Mouse (Mus musculus) heart, embryonic 15.5 days (tissue): ENCODE results near the gene Ptpdc1. TPM values are rescaled to one million over a fixed set of nuclear protein-coding genes. Genes with fewer than 3 reads are reported as not detected.
A peak's percentile ranks its signal among the peaks of the same experiment; 100 is the strongest.

ENCODE experiments used
- ATAC-seq: fragments of 200-750 bp; cut with Nextera tagmentation; replicated peaks from 2 replicates; pipeline ENCODE4 v1.8.0; 2017; ENCODE audit warnings: low read depth, moderate TSS enrichment; ENCODE audit not compliant: insufficient number of reproducible peaks, insufficient read depth, low FRiP score
- H3K27ac ChIP-seq: fragments of 300-500 bp; sonication (generic); 2 replicates; pipeline ENCODE4 v1.5.1; 2015; ENCODE audit warnings: mild to moderate bottlenecking, inconsistent platforms
- H3K27me3 ChIP-seq: fragments of 300-500 bp; sonication (generic); 2 replicates; pipeline ENCODE4 v1.6.1; 2015; ENCODE audit warnings: inconsistent platforms
- H3K36me3 ChIP-seq: fragments of 300-500 bp; sonication (generic); 2 replicates; pipeline ENCODE4 v1.6.1; 2015; ENCODE audit warnings: mild to moderate bottlenecking, inconsistent platforms
- H3K4me1 ChIP-seq: fragments of 300-500 bp; sonication (generic); replicated peaks from 2 replicates; pipeline ENCODE4 v1.6.1; 2015; ENCODE audit warnings: inconsistent platforms
- H3K4me2 ChIP-seq: fragments of 300-500 bp; sonication (generic); 2 replicates; pipeline ENCODE4 v1.6.1; 2015; ENCODE audit warnings: inconsistent platforms, mild to moderate bottlenecking, moderate library complexity
- H3K4me3 ChIP-seq: fragments of 300-500 bp; sonication (generic); 2 replicates; pipeline ENCODE4 v1.5.1; 2015; ENCODE audit warnings: mild to moderate bottlenecking, inconsistent platforms
- H3K9ac ChIP-seq: fragments of 300-500 bp; sonication (generic); 2 replicates; pipeline ENCODE4 v1.6.1; 2015; ENCODE audit warnings: mild to moderate bottlenecking, inconsistent platforms
- H3K9me3 ChIP-seq: fragments of 300-500 bp; sonication (generic); replicated peaks from 2 replicates; pipeline ENCODE4 v1.6.1; 2016; ENCODE audit warnings: inconsistent platforms
- WGBS: fragments of 180-500 bp; shearing (Covaris S2); methylation state at CpG from one replicate; pipeline ENCODE4 v1.1.7; 2015; ENCODE audit warnings: mixed read lengths; 5-methylcytosine and 5-hydroxymethylcytosine counted together
- polyA plus RNA-seq: library from polyadenylated mRNA; unstranded; fragments of >200 nt; fragmentation: Nextera tagmentation; extraction: Ambion mirVana; gene quantifications from 2 replicates; pipeline ENCODE4 v1.2.1, GENCODE M21; 2015

The Ptpdc1 gene
- polyA plus RNA-seq, 1 experiment from 2014 or later: 4.6 TPM

DNA sequence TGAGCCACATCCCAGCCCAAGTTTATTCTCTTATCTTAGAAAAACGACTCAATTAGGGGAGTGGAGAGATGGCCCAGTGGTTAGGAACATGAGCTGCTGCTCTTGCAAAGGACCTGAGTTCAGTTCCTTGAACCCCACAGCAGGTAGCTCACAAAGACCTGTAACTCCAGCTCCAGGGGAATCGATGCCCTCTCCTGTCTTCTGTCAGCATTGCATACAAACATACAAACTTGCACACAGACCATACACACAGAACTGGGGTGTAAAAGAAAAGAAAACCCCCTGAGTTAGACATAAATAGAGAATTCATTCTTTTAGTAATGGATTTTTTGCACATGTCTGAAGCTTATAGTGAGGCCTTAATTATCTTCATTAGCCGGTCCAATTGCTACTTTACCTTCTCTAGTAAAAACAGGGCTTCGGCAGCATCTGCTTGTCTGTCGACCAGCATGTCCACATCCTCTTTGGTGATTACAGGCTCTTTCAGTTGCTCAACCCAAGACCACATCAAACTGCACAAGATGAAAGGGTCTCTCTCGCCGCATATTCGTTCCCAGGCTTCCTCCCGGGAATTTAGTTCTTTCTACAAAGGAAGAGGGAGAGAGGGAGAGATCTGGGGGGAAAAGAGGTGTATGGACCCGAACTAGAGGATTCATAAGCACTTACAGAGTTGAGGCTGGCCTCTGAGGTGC lies 42.6 kb downstream of the Ptpdc1 start:
- H3K27me3 ChIP-seq: no peaks in the 10 kb centered on the region
- ATAC-seq: no peak
- H3K9ac ChIP-seq: no peak overlapping the region
- H3K27ac ChIP-seq: no peak overlapping the region
- WGBS: 68% methylated on average over 10 of the region's 10 CpGs
- no peak overlapping the region for H3K4me2 ChIP-seq
- H3K4me1 ChIP-seq: peaks cover 8% of the 10 kb centered on the region
- H3K36me3 ChIP-seq: peaks cover 3% of the 10 kb centered on the region; the same call in 1 of the 2 replicates
- H3K9me3 ChIP-seq: no peaks in the 10 kb centered on the region
- no peak overlapping the region for H3K4me3 ChIP-seq

DNA sequence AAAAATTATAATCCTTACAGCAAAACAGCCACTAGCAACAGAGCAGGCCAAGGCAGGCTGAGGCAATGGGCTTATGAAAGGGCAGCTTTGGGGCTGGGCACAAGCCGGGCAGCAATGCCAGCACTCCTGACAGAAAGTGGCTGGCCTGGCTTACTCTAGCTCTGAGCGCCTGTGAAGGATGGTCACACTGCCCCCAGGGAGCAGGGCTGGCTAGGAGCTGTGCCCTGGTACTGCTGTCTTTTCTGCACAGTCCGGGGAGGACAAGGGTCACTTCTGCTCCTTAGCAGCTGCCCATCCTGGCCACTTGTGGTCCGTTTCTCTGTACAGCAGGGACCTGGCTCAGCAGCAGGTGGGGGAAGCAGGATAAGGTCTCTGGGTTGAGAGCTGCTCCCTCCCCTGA lies 46.8 kb downstream of the Ptpdc1 start:
- Histone ChIP-seq H3K36me3 (no peaks in the 10 kb centered on the region), H3K27me3 (no peaks in the 10 kb centered on the region), H3K4me2 (no peak overlapping the region), H3K4me1 (peaks cover 29% of the 10 kb centered on the region), H3K4me3 (no peak overlapping the region), H3K9me3 (no peaks in the 10 kb centered on the region), H3K9ac (no peak overlapping the region), H3K27ac (no peak overlapping the region)
- WGBS: 75% methylated on average over 4 of the region's 4 CpGs
- no peak for ATAC-seq

DNA sequence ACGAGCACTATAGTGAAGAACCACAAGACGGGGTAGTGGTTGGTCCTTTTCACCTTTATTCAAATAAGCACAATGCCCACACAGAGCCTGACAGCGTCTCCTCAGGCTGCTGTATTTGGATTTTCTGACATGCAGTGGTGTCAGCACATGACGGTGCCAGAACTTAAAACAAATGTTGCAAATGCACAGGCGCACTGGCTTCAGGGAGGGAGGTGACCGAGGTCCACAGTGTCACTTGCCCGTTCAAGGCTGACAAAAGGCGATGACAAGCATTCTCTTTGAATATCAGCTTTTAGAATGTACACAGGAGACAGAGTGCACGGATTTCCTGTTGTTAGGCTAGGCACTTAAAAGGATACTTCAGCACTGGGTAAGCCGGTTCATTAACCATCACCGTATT lies 47.6 kb downstream of the Ptpdc1 start:
- Histone ChIP-seq H3K9me3 (no peaks in the 10 kb centered on the region), H3K27me3 (no peaks in the 10 kb centered on the region), H3K9ac (no peak overlapping the region), H3K27ac (no peak overlapping the region; the same call in 1 of the 2 replicates), H3K4me1 (peaks cover 33% of the 10 kb centered on the region), H3K4me2 (peak overlapping the region; percentile 18; the same call in 1 of the 2 replicates), H3K36me3 (no peaks in the 10 kb centered on the region), H3K4me3 (no peak overlapping the region)
- ATAC-seq: no peak
- 29% methylated on average over 11 of the region's 11 CpGs for WGBS

DNA sequence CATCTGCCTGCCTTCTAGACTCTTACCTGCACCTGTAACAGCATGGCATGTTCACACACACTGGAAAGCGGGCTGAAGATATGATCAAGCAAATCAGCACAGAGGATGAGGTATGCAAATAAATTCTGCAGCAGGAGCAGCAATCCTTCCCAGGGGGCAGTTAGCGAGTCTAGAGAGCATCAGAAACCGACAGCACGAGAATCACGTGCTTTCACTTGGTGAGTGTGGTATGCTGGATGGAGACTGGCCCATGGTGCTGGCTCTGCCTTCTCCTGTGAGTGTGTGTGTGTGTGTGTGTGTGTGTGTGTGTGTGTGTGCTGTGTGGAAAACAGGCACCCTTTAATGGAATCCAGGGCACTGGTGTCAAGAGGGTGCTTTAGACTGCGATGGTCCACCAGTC lies 48.5 kb downstream of the Ptpdc1 start:
- H3K4me2 ChIP-seq: no peak overlapping the region

DNA sequence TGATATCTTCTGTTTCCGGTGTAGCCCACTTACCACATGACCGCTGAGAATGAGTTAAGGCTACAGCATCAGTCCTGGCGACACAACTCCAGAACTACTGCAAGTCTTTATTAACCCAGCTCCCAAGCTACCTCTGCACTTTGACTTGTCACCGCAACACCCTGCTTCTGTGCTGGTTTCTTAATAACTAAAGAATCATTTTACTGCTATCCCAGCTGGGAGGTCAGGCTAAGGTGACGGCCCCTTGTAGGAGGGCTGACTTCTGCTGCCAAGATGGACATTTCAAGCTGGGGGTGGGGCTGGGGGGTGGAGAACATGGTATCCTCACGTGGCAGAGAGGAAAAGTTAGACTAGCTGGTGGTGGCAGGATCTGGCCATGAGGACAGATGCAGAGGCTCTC lies 50.7 kb downstream of the Ptpdc1 start:
- Histone ChIP-seq H3K4me3 (no peak overlapping the region), H3K9me3 (no peaks in the 10 kb centered on the region), H3K4me1 (peaks cover 33% of the 10 kb centered on the region), H3K4me2 (no peak overlapping the region), H3K36me3 (no peaks in the 10 kb centered on the region), H3K27ac (no peak overlapping the region), H3K9ac (no peak overlapping the region), H3K27me3 (no peaks in the 10 kb centered on the region)
- no peak for ATAC-seq
- WGBS: 67% methylated on average over 6 of the region's 6 CpGs

More for the DNA sequence above, 48.5 kb downstream of the Ptpdc1 start:
- ATAC-seq: 0 out of 2 replicates have a peak, but pooled peaks have one; percentile 39
- 60% methylated on average over 6 of the region's 6 CpGs for WGBS
- Histone ChIP-seq H3K36me3 (no peaks in the 10 kb centered on the region), H3K4me3 (no peak overlapping the region), H3K9ac (no peak overlapping the region), H3K4me1 (peaks cover 33% of the 10 kb centered on the region), H3K9me3 (no peaks in the 10 kb centered on the region), H3K27me3 (no peaks in the 10 kb centered on the region), H3K27ac (no peak overlapping the region)

DNA sequence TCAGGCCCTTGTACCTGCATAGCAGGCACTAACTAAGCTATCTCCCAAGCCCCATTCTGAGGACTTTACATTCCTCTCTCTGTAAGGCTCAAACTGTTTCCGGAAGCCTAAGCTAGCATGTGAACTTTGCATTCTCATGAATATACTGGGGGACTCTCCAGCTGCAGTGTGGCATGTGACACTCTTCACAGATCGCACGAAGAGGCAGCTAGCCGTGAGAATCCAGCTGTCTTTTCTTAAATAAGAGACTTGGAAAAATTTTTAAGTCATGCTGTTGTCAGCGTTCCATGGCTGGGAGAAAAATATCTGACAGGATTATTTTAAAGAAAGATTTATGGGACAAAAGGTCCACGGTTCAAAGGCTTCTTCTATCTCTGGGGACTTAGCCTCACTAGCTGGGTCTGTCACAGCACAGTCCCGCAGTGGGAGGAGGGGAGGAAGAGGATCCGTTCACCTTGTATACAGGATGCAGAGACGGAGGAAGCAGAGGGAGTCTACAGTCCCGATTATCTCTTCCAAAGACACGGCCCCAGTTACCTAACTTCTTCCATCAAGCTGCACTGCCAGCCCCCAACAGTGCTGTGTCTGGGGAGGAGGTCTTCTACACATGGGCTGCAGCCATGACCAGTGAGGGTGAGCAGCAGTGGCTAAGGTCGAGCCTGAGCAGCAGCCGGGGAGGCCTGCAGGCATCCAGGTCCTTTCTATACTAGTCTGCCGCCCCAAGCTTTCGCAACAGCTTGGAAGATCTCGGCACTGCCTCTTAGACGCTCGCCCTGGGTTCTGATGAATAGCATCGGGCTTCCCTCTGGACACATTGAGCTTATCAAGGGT lies 51.7 kb downstream of the Ptpdc1 start:
- Histone ChIP-seq H3K9ac (no peak overlapping the region), H3K27ac (peak overlapping the region; percentile 36), H3K4me3 (no peak overlapping the region), H3K4me1 (peaks cover 36% of the 10 kb centered on the region), H3K27me3 (no peaks in the 10 kb centered on the region), H3K36me3 (no peaks in the 10 kb centered on the region), H3K4me2 (peak overlapping the region; percentile 27; the same call in 1 of the 2 replicates), H3K9me3 (no peaks in the 10 kb centered on the region)
- WGBS: 35% methylated on average over 19 of the region's 19 CpGs
- ATAC-seq: no peak; the same call in 1 of the 2 replicates

DNA sequence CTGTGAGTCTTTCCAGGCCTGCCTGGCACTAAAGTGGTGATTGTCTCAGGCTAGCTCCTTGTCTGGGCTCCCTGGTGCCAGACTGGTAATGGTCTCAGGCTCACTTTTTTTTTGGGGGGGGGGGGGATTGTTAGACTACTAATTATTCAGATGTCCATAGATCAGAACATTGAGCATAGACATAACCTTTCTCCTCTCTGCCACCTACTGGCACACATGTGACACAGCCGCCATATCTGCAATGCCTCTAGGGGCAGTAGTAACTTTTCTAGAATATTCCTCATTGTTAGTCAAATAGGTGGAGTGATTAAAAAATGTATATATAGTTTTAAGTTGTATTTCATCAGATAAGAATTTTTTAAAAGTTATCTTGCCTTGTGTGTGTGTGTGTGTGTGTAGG lies 53.3 kb downstream of the Ptpdc1 start:
- ATAC-seq: no peak
- no peak overlapping the region for H3K27ac ChIP-seq
- H3K27me3 ChIP-seq: no peaks in the 10 kb centered on the region
- H3K9me3 ChIP-seq: no peaks in the 10 kb centered on the region
- no peak overlapping the region for H3K9ac ChIP-seq
- no peaks in the 10 kb centered on the region for H3K36me3 ChIP-seq
- WGBS: 39% methylated on average over 1 of the region's 1 CpGs
- peaks cover 24% of the 10 kb centered on the region for H3K4me1 ChIP-seq
- no peak overlapping the region for H3K4me3 ChIP-seq
- no peak overlapping the region for H3K4me2 ChIP-seq

DNA sequence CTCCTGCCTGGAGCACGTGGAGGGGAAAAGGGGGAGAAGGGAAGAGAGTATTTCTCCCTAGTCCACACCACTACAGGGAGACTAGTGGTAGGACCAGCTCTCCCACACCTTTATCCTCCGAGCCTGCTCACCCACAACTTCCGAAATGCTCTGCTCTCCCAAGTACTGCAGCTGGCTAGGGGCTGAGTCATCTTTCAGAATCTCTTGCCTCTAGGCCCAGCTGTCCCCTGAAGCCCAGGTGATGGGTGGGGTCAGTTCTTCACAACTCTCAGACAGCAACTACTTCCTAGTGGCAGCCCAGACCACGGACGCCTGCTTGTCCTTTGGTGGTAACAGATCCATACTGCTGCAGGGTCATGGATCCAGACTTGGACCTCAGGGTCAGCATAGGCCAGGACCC lies 54.2 kb downstream of the Ptpdc1 start:
- WGBS: 72% methylated on average over 5 of the region's 5 CpGs
- Histone ChIP-seq H3K36me3 (no peaks in the 10 kb centered on the region), H3K27ac (no peak overlapping the region), H3K4me2 (no peak overlapping the region), H3K4me3 (no peak overlapping the region), H3K9me3 (no peaks in the 10 kb centered on the region), H3K27me3 (no peaks in the 10 kb centered on the region), H3K9ac (no peak overlapping the region), H3K4me1 (peaks cover 23% of the 10 kb centered on the region)
- no peak for ATAC-seq

DNA sequence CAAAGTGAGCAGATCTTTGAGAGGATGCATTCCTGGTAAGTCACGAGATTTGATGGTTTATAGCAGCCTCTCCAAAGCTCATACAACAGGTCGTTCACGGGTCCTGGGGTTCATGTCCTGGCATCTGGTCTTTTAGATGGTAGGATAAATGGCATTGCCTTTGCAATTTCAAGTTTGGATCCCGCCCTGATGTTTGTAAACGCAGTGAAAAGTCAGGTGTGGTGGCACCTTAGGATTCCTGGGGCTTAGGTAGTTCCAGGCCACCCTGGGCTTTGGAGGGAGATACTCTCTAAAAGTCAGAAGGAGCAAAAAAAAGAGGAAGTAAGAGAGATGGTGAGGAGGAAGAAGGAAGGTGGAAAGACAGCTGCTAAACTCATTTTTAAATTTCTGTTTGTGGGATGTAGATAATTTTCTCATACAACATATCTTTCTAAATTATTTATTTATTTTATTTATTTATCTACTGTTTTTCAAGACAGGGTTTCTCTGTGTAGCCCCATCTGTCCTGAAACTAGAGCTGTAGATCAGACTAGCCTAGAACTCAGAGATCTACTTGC lies 55.8 kb downstream of the Ptpdc1 start:
- Histone ChIP-seq H3K27me3 (no peaks in the 10 kb centered on the region), H3K36me3 (no peaks in the 10 kb centered on the region), H3K9ac (no peak overlapping the region), H3K9me3 (no peaks in the 10 kb centered on the region), H3K4me3 (no peak overlapping the region), H3K4me1 (peaks cover 29% of the 10 kb centered on the region), H3K4me2 (no peak overlapping the region), H3K27ac (no peak overlapping the region)
- WGBS: 67% methylated on average over 5 of the region's 5 CpGs
- no peak for ATAC-seq

DNA sequence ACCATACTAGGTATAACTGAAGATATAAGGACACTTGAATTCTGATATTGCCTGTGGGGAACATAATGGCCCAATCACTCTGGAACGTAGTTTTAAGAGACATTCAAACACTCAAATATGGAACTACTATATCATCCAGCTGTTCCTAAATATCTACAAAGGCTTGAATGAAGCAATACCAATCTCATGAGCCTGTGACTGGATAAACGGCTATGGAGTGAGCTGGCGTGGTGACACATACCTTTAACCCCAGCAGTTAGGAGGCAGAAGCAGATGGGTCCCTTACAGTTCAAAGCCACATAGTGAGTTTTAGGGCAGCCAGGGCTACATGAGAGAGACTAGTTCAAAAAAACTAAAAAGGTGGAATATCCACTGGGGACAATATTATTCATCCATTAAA lies 57.8 kb downstream of the Ptpdc1 start:
- Histone ChIP-seq H3K9ac (no peak overlapping the region), H3K27ac (no peak overlapping the region), H3K36me3 (no peaks in the 10 kb centered on the region), H3K9me3 (no peaks in the 10 kb centered on the region), H3K4me1 (peaks cover 18% of the 10 kb centered on the region), H3K27me3 (no peaks in the 10 kb centered on the region), H3K4me2 (no peak overlapping the region), H3K4me3 (no peak overlapping the region)
- ATAC-seq: no peak
- 66% methylated on average over 3 of the region's 3 CpGs for whole genome bisulfite sequencing

DNA sequence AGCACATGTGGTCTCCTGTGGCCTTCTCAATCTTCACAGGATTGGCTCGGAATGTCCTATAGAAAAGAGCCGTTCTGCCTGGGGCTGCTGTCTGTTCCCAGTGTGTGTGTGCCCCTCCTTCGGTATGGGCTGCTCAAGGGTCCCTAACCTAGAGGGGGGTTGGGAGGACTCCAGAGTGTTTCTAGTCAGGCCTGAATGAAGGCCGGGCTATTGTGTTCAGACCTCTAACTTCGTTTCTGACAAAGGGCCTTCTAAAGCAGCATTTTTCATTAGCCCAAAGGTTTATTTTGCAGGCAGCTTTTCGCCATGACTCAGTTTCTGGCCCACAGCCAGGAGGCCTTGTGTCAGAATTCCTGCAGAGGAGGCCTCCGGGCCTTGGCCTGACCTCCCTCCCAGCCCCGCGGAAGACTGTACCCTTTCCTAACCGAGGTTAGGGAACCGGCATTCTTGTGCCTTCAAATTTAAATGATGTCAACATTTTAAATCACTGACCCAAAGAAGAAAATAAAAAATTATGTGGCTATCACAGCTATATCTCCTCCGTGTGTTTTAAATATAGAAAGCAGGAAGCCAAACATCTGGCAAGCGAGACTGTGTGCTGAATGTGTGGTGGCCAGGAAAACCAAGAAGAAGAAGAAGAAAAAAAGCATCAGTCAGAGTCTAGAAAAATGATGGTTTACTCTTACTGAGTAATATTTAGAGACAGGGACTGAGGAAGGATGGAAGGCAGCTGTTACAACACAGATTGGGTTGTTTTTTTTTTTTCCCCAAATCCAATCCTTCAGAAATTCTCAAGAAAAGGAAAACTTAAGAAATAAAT lies 59.1 kb downstream of the Ptpdc1 start:
- Histone ChIP-seq H3K4me3 (no peak overlapping the region), H3K9ac (peak overlapping the region; percentile 12), H3K27me3 (no peaks in the 10 kb centered on the region), H3K9me3 (no peaks in the 10 kb centered on the region), H3K4me1 (peaks cover 18% of the 10 kb centered on the region), H3K36me3 (no peaks in the 10 kb centered on the region), H3K4me2 (peak overlapping the region; percentile 33), H3K27ac (peak overlapping the region; percentile 92)
- peak; percentile 65 for ATAC-seq
- WGBS: 14% methylated on average over 13 of the region's 13 CpGs
